Mouse (Mus musculus): ENCODE data around the gene Slc4a1ap. TPM values are rescaled to one million over a fixed set of nuclear protein-coding genes. Genes with fewer than 3 reads are reported as not detected.

Slc4a1ap gene
- total and polyA plus RNA-seq, 3 experiments = 41.6 to 523 (median 41.7) TPM

DNA sequence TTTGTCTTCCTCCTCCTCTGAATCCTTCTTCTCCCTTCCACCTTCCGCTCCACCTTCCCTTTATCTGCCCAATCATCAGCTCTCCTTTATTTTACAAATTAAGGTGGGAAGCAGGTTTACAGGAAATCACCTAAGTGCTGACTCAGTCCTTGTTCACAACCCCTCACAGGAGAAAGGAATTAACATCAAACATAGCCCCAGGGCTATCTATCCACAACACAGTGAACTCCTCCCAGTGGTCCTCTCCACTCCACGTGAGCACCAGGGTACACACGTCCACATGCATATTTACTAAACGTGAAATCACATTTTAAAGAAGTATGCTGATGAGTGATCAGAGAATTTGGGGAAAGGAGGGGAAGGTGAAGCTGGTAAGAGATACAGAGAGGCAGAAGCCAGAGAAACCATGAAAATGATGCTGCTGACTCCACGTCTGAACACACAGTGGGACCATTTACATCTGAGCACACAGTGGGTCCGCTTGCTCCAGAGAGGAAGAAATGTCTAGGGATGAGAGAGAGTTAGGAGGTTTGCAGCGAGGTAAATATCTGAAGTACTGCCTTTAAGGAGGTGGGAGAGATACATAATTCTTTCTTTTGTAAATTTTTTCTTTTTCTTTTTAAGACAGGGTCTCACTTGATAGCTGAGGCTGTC is 37.6 kb upstream of the Slc4a1ap start:
- TF ChIP-seq MAX (IDR thresholded peaks at IDR 0.05; ENCODE audit: low read length) (no peak), ZKSCAN1 (IDR thresholded peaks at IDR 0.05; ENCODE audit: low read depth, low read length) (peak; percentile 95)
- Histone ChIP-seq H3K4me1 (ENCODE audit: control insufficient read depth in 1 of 2, insufficient read depth in 2 of 2, low read length in 2 of 2) (peaks cover 0 to 9% of the 10 kb centered on the region in 2 experiments; a peak in 3 of 4 replicates), H3K4me3 (ENCODE audit: control insufficient read depth in 1 of 2, insufficient read depth in 1 of 2, low read depth in 2 of 2, low read length in 2 of 2) (no peak overlapping the region), H3K36me3 (ENCODE audit: control insufficient read depth in 1 of 2, insufficient read depth in 2 of 2, low read length in 2 of 2) (peaks cover 0 to 5% of the 10 kb centered on the region in 2 experiments; a peak in 2 of 4 replicates), H3K9me3 (replicated peaks; ENCODE audit: insufficient read depth, low read length) (no peaks in the 10 kb centered on the region), H3K79me2 (ENCODE audit: control insufficient read depth, insufficient read depth, low read length, poor library complexity) (no peaks in the 10 kb centered on the region), H3K27ac (ENCODE audit: control insufficient read depth, low read depth, low read length) (no peak overlapping the region), H3K27me3 (ENCODE audit: control insufficient read depth in 1 of 2, insufficient read depth in 2 of 2, low read length in 2 of 2) (no peaks in the 10 kb centered on the region; a peak in 1 of 4 replicates), H3K9ac (ENCODE audit: control insufficient read depth, low read depth, low read length, poor library complexity, severe bottlenecking) (no peak overlapping the region)
- DNase-seq (ENCODE audit: low read depth, low spot score) = no peak

DNA sequence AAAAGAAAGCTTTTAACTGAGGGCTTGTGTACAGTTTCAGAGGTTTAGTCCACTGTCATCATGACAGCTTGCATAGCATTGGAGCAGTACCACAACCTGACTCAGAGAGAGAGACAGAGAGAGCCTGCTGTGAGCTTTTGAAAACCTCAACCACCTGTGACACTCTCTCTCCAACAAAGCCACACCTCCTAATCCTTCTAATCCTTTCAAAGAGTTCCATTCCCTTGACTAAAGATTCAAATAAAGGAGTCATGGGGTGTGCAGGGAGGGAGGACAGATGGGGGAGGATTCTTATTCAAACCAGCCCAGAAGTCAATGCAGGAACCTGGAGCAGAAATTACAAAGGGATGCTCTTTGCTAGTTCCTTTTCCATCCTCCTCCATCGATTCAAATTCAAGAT is 34.8 kb upstream of the Slc4a1ap start:
- no peak overlapping the region for H3K9ac ChIP-seq (ENCODE audit: control insufficient read depth, low read depth, low read length, poor library complexity, severe bottlenecking)
- H3K4me1 ChIP-seq (ENCODE audit: control insufficient read depth in 1 of 2, insufficient read depth in 2 of 2, low read length in 2 of 2) = peaks cover 3 to 17% of the 10 kb centered on the region in 2 experiments; a peak in 3 of 4 replicates
- no peaks in the 10 kb centered on the region; a peak in 1 of 4 replicates for H3K27me3 ChIP-seq (ENCODE audit: control insufficient read depth in 1 of 2, insufficient read depth in 2 of 2, low read length in 2 of 2)
- TF ChIP-seq POLR2A (IDR thresholded peaks at IDR 0.05; ENCODE audit: control insufficient read depth in 1 of 2, insufficient read depth in 1 of 2, low read depth in 1 of 2, low read length in 2 of 2, poor library complexity in 1 of 2) (no peak), POLR2AphosphoS2 (IDR thresholded peaks at IDR 0.05; ENCODE audit: low read length) (no peak), ZNF384 (IDR thresholded peaks at IDR 0.05; ENCODE audit: low read depth, low read length) (no peak), ZMIZ1 (IDR thresholded peaks at IDR 0.05; ENCODE audit: low read depth, low read length) (no peak), NRF1 (IDR thresholded peaks at IDR 0.05; ENCODE audit: insufficient read depth, low read depth, low read length, poor library complexity, severe bottlenecking) (no peak), ZKSCAN1 (IDR thresholded peaks at IDR 0.05; ENCODE audit: low read depth, low read length) (no peak), MYC (IDR thresholded peaks at IDR 0.05; ENCODE audit: low read depth, low read length) (no peak)
- no peak overlapping the region for H3K27ac ChIP-seq (ENCODE audit: control insufficient read depth, low read depth, low read length)
- no peak overlapping the region for H3K4me3 ChIP-seq (ENCODE audit: control insufficient read depth in 1 of 2, insufficient read depth in 1 of 2, low read depth in 2 of 2, low read length in 2 of 2)
- no peak for DNase-seq (ENCODE audit: low read depth, low spot score)
- no peaks in the 10 kb centered on the region for H3K9me3 ChIP-seq (replicated peaks; ENCODE audit: insufficient read depth, low read length)
- H3K79me2 ChIP-seq (ENCODE audit: control insufficient read depth, insufficient read depth, low read length, poor library complexity) = peaks cover 13% of the 10 kb centered on the region
- H3K36me3 ChIP-seq (ENCODE audit: control insufficient read depth in 1 of 2, insufficient read depth in 2 of 2, low read length in 2 of 2) = peaks cover 3 to 12% of the 10 kb centered on the region in 2 experiments; a peak in 3 of 4 replicates

- Histone ChIP-seq H3K79me2 (ENCODE audit: control insufficient read depth, insufficient read depth, low read length, poor library complexity) (peaks cover 13% of the 10 kb centered on the region), H3K27me3 (ENCODE audit: control insufficient read depth in 1 of 2, insufficient read depth in 2 of 2, low read length in 2 of 2) (no peaks in the 10 kb centered on the region; a peak in 1 of 4 replicates), H3K27ac (ENCODE audit: control insufficient read depth, low read depth, low read length) (peak within 1 kb of the TSS; percentile 13), H3K9ac (ENCODE audit: control insufficient read depth, low read depth, low read length, poor library complexity, severe bottlenecking) (peak within 1 kb of the TSS; percentile 82), H3K4me3 (ENCODE audit: control insufficient read depth in 1 of 2, insufficient read depth in 1 of 2, low read depth in 2 of 2, low read length in 2 of 2) (peak within 1 kb of the TSS; percentile 71 to 96), H3K4me1 (ENCODE audit: control insufficient read depth in 1 of 2, insufficient read depth in 2 of 2, low read length in 2 of 2) (peaks cover 3 to 10% of the 10 kb centered on the region in 2 experiments; a peak in 3 of 4 replicates), H3K36me3 (ENCODE audit: control insufficient read depth in 1 of 2, insufficient read depth in 2 of 2, low read length in 2 of 2) (peaks cover 10 to 11% of the 10 kb centered on the region in 2 experiments), H3K9me3 (replicated peaks; ENCODE audit: insufficient read depth, low read length) (no peaks in the 10 kb centered on the region)
- peak; percentile 99 for DNase-seq (ENCODE audit: low read depth, low spot score)
- TF ChIP-seq ZKSCAN1 (IDR thresholded peaks at IDR 0.05; ENCODE audit: low read depth, low read length) (no peak), CTCF (IDR thresholded peaks at IDR 0.05 in 2 of 3, conservative IDR thresholded peaks at IDR 0.05 in 1 of 3; ENCODE audit: control insufficient read depth in 1 of 3, insufficient read depth in 1 of 3, low read depth in 2 of 3, low read length in 3 of 3, poor library complexity in 1 of 3, severe bottlenecking in 1 of 3) (no peak), POLR2AphosphoS2 (IDR thresholded peaks at IDR 0.05; ENCODE audit: low read length) (peak; percentile 81), KAT2A (conservative IDR thresholded peaks at IDR 0.05; ENCODE audit: low read depth, low read length) (no peak; the same call in 1 of the 2 replicates), MYC (IDR thresholded peaks at IDR 0.05; ENCODE audit: low read depth, low read length) (peak; percentile 79), GABPA (IDR thresholded peaks at IDR 0.05; ENCODE audit: low read depth, low read length) (no peak), ZNF384 (IDR thresholded peaks at IDR 0.05; ENCODE audit: low read depth, low read length) (no peak), ZMIZ1 (IDR thresholded peaks at IDR 0.05; ENCODE audit: low read depth, low read length) (peak; percentile 67), POLR2A (IDR thresholded peaks at IDR 0.05; ENCODE audit: control insufficient read depth in 1 of 2, insufficient read depth in 1 of 2, low read depth in 1 of 2, low read length in 2 of 2, poor library complexity in 1 of 2) (peak; percentile 93 to 95), MYB (IDR thresholded peaks at IDR 0.05; ENCODE audit: low read depth, low read length) (no peak), GATA1 (IDR thresholded peaks at IDR 0.05; ENCODE audit: low read depth, low read length) (no peak), ETS1 (IDR thresholded peaks at IDR 0.05; ENCODE audit: low read depth, low read length) (no peak), ZC3H11A (IDR thresholded peaks at IDR 0.05; ENCODE audit: low read depth, low read length) (no peak), TBP (IDR thresholded peaks at IDR 0.05; ENCODE audit: low read depth, low read length) (peak; percentile 67), MEF2A (IDR thresholded peaks at IDR 0.05; ENCODE audit: extremely low read depth, insufficient replicate concordance, low read depth, low read length, poor library complexity, severe bottlenecking) (no peak), EP300 (IDR thresholded peaks at IDR 0.05; ENCODE audit: low read depth in 1 of 2, low read length in 2 of 2) (no peak), TAL1 (IDR thresholded peaks at IDR 0.05; ENCODE audit: low read length) (no peak), SIN3A (IDR thresholded peaks at IDR 0.05; ENCODE audit: low read length) (peak; percentile 95), BHLHE40 (IDR thresholded peaks at IDR 0.05; ENCODE audit: borderline replicate concordance, low read depth, low read length) (no peak)
Measured at GRCm38 (mm10) chr5:31494513-31495297, 32.1 kb upstream of the Slc4a1ap start, which contains the start of gene Gpn1. Gpn1 (plus strand) TSS chr5:31494741.
